In the genomic region with DNA sequence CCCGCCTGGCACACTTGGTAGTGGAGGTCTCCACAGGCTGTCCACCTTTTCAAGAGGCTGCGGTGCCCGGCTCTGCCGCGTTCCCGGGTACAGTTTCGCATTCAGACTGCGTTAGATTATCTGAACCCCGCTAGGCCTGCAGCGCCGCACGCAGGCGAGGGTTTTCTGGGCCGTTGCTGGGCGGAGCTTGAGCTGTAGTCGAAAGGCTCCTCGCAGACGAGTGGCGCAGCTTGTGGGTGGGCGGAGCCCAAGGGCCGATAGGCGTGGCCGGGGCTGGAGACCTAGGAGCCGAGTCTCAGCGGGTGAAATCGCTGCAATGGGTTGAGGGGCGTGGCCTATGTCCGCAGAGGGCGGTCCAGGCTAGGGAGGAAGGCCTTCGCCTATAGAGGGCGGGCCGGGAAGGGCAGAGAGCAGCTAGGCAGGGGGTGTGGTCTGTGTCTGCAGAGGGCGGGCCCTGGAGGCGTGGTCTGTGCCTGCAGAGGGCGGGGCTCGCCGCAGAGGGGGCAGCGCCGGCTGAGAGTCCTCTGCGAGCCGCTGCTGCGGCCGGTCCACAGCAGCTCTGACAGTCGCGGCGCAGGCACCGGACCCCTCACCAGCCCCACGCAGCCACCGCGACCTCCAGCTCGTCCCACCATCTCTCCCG, we compare ENCODE assay signal across 8 mouse cellular contexts. TPM values are rescaled to one million over a fixed set of nuclear protein-coding genes. Genes with fewer than 3 reads are reported as not detected.
DNase-seq lines count a peak whose midpoint lies in the region; ATAC-seq and TF ChIP-seq lines count a peak whose summit lies in the region.

No protein-coding gene starts in this region.

- DNase-seq in cerebellum, adult 11 months: peak; percentile 100
- peak; percentile 98 for DNase-seq in forebrain, embryonic 14.5 days (ENCODE audit: low spot score)
- DNase-seq in heart, postnatal 14 days: peak; percentile 98 to 99
- DNase-seq in layer of hippocampus, adult 11-12 months (ENCODE audit: low spot score): peak; percentile 98
- peak; percentile 100 for DNase-seq in lung, adult 18-20 months
- DNase-seq in testis, postnatal 14 days (ENCODE audit: low spot score): peak; percentile 99

- WGBS in forebrain, embryonic 14.5 days: under 1% methylated on average over 38 of the region's 52 CpGs
- under 1% methylated on average over 46 of the region's 52 CpGs for WGBS in neural tube, embryonic 15.5 days

- no peaks in the 10 kb centered on the region for H3K9me3 ChIP-seq in ES-Bruce4 (replicated peaks; ENCODE audit: control insufficient read depth, insufficient read depth, low read length, poor library complexity, severe bottlenecking)
- no peaks in the 10 kb centered on the region for H3K9me3 ChIP-seq in forebrain, embryonic 14.5 days (replicated peaks; ENCODE audit: control insufficient read depth, low read length)
- H3K9me3 ChIP-seq in neural tube, embryonic 15.5 days (replicated peaks): no peaks in the 10 kb centered on the region

- no peaks in the 10 kb centered on the region for H3K4me1 ChIP-seq in ES-Bruce4 (ENCODE audit: control insufficient read depth, insufficient read depth, low read length)
- peaks cover 10% of the 10 kb centered on the region; the same call in 1 of the 2 replicates for H3K4me1 ChIP-seq in forebrain, embryonic 14.5 days (ENCODE audit: control insufficient read depth, insufficient read depth, low read length)
- peaks cover 44% of the 10 kb centered on the region for H3K4me1 ChIP-seq in neural tube, embryonic 15.5 days

- TF ChIP-seq CTCF in ES-Bruce4 (IDR thresholded peaks at IDR 0.05; ENCODE audit: low read depth, low read length): peak; percentile 39

- H3K27me3 ChIP-seq in ES-Bruce4 (ENCODE audit: control insufficient read depth, insufficient read depth, low read length, poor library complexity, severe bottlenecking): no peaks in the 10 kb centered on the region
- 0 out of 2 replicates have a peak, but pooled peaks cover 6% of the 10 kb centered on the region for H3K27me3 ChIP-seq in forebrain, embryonic 14.5 days (replicated peaks; ENCODE audit: control insufficient read depth, insufficient read depth, low read length)
- H3K27me3 ChIP-seq in neural tube, embryonic 15.5 days (replicated peaks): no peaks in the 10 kb centered on the region

- TF ChIP-seq POLR2A in ES-Bruce4 (IDR thresholded peaks at IDR 0.05; ENCODE audit: insufficient read depth, low read length): peak; percentile 76

- H3K27ac ChIP-seq in ES-Bruce4 (ENCODE audit: insufficient read depth, low read length): no peak overlapping the region
- peak overlapping the region; percentile 79 for H3K27ac ChIP-seq in forebrain, embryonic 14.5 days (ENCODE audit: low read depth, low read length)
- peak overlapping the region; percentile 90 for H3K27ac ChIP-seq in neural tube, embryonic 15.5 days (replicated peaks)

- peak; percentile 94 for ATAC-seq in forebrain, embryonic 14.5 days
- peak; percentile 97 for ATAC-seq in neural tube, embryonic 15.5 days (ENCODE audit: low FRiP score)

- no peaks in the 10 kb centered on the region for H3K36me3 ChIP-seq in ES-Bruce4 (ENCODE audit: control insufficient read depth, insufficient read depth, low read length, poor library complexity, severe bottlenecking)
- no peaks in the 10 kb centered on the region for H3K36me3 ChIP-seq in forebrain, embryonic 14.5 days (ENCODE audit: control insufficient read depth, insufficient read depth, low read length)
- no peaks in the 10 kb centered on the region for H3K36me3 ChIP-seq in neural tube, embryonic 15.5 days

- peak overlapping the region; percentile 98 for H3K4me2 ChIP-seq in forebrain, embryonic 14.5 days (ENCODE audit: low read length)
- H3K4me2 ChIP-seq in neural tube, embryonic 15.5 days: peak overlapping the region; percentile 65

- H3K9ac ChIP-seq in ES-Bruce4 (ENCODE audit: low read depth, poor library complexity, severe bottlenecking): peak overlapping the region; percentile 84
- H3K9ac ChIP-seq in forebrain, embryonic 14.5 days (ENCODE audit: low read length): peak overlapping the region; percentile 83
- H3K9ac ChIP-seq in neural tube, embryonic 15.5 days (replicated peaks): peak overlapping the region; percentile 98

- H3K4me3 ChIP-seq in ES-Bruce4 (ENCODE audit: low read depth, low read length): peak overlapping the region; percentile 58
- peak overlapping the region; percentile 72 for H3K4me3 ChIP-seq in forebrain, embryonic 14.5 days (ENCODE audit: low read depth, low read length)
- H3K4me3 ChIP-seq in neural tube, embryonic 15.5 days (replicated peaks): peak overlapping the region; percentile 71

- intact Hi-C loops in heart, postnatal 14 days (cut with DNase I): loop anchor here (5.0 kb wide), 1 partner anchor 82 kb away; no protein-coding TSS in a partner anchor

- TF ChIP-seq EP300 in ES-Bruce4 (IDR thresholded peaks at IDR 0.05; ENCODE audit: insufficient read depth, low read depth, low read length): no peak

RNA-seq across cellular contexts. Expression of gene Gm21969, which starts 28.7 kb away (rescaled TPM):
- 0.21 TPM in 1 of 2 replicates, not detected in the other for polyA plus RNA-seq in ES-Bruce4 (2011; ENCODE audit: insufficient read depth, insufficient read length, low read depth, missing spikeins)
- not detected in 2 replicates for polyA plus RNA-seq in forebrain, embryonic 14.5 days (2014; fragmentation: Nextera tagmentation; extraction: Ambion mirVana)
- total RNA-seq in heart, postnatal 14 days (2021): not detected
- not detected in 2 replicates for polyA plus RNA-seq in neural tube, embryonic 15.5 days (2015; fragmentation: Nextera tagmentation; extraction: Ambion mirVana)

RNA-seq across cellular contexts. Expression of gene Iffo2, which starts 43.9 kb away (rescaled TPM):
- 20.5 and 20.7 TPM in 2 replicates for polyA plus RNA-seq in ES-Bruce4 (2011; ENCODE audit: insufficient read depth, insufficient read length, low read depth, missing spikeins)
- 3.1 and 4.5 TPM in 2 replicates for polyA plus RNA-seq in forebrain, embryonic 14.5 days (2014; fragmentation: Nextera tagmentation; extraction: Ambion mirVana)
- 1 to 10 TPM; 8.7 to 9.1 TPM for total RNA-seq in heart, postnatal 14 days (2021)
- polyA plus RNA-seq in neural tube, embryonic 15.5 days (2015; fragmentation: Nextera tagmentation; extraction: Ambion mirVana): 4.5 and 5.2 TPM in 2 replicates

RNA-seq across cellular contexts. Expression of gene Aldh4a1, which starts 48.4 kb away (rescaled TPM):
- polyA plus RNA-seq in ES-Bruce4 (2011; ENCODE audit: insufficient read depth, insufficient read length, low read depth, missing spikeins): 30.9 and 32.3 TPM in 2 replicates
- polyA plus RNA-seq in forebrain, embryonic 14.5 days (2014; fragmentation: Nextera tagmentation; extraction: Ambion mirVana): 18.6 and 21.6 TPM in 2 replicates
- 10 to 100 TPM; 28.4 to 31.5 TPM for total RNA-seq in heart, postnatal 14 days (2021)
- polyA plus RNA-seq in neural tube, embryonic 15.5 days (2015; fragmentation: Nextera tagmentation; extraction: Ambion mirVana): 29.5 and 34.9 TPM in 2 replicates
